In the genomic region with DNA sequence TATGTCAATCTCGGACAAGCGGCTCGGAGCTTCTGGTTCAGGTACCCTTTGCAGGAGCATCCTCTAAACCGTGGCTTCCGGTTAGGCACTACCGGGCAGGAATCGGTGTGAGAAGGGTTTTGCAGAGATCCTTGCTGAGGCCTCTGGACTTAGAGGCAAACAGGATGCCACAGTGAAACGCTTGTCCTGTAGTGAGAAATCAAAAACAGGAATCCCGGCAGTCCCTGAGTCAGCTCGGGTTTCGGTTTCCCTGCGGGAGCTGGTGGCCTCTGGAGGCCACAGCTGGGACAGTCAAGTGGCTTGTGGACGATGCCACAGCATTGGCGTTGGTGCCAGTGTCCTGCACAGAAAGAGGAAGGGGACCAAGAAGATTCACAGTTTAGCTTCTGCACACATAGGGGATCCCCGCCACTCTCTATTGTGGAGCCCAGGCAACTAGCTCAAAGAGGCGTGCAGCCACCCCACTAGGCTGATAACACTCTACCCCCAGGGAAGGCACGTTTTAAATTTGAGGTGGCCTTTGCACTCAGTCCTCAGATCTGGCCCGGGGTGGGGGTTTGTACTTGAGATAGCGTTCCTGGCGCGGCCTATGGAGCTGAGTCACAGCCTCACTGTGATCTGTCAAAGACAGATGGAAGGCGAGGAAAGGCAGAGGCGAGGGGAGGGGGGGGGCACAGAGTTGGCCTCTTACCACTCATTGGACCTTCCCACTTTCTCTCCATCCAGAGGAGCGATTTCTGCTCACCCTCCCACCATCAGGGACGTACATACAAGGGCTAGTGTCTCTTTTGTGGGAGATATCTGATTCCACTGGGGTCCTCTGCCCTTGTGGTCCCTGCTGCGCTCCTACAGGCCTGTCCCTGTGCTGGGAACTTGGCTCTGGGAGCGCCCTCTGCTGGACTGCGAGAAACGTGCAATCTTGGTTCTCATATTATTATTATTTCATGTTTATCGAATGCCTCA, we compare ENCODE assay signal across 8 mouse cellular contexts. TPM values are rescaled to one million over a fixed set of nuclear protein-coding genes. Genes with fewer than 3 reads are reported as not detected.
A peak's percentile ranks its signal among the peaks of the same experiment; 100 is the strongest.
DNase-seq lines count a peak whose midpoint lies in the region; ATAC-seq and TF ChIP-seq lines count a peak whose summit lies in the region.

No protein-coding gene starts in this region.

- H3K4me1 ChIP-seq in embryonic facial prominence, embryonic 13.5 days = peaks cover 51% of the 10 kb centered on the region
- H3K4me1 ChIP-seq in heart, embryonic 11.5 days (ENCODE audit: control insufficient read depth, insufficient read depth, low read length) = peaks cover 48% of the 10 kb centered on the region
- peaks cover 39% of the 10 kb centered on the region for H3K4me1 ChIP-seq in kidney, embryonic 14.5 days (ENCODE audit: control insufficient read depth, insufficient read depth, low read length)
- peaks cover 58% of the 10 kb centered on the region for H3K4me1 ChIP-seq in liver, embryonic 15.5 days (replicated peaks)
- H3K4me1 ChIP-seq in neural tube, embryonic 11.5 days (ENCODE audit: control insufficient read depth, insufficient read depth, low read length) = peaks cover 12% of the 10 kb centered on the region
- peaks cover 62% of the 10 kb centered on the region for H3K4me1 ChIP-seq in thymus, adult 2 months (replicated peaks; ENCODE audit: control insufficient read depth, insufficient read depth, low read length)

- H3K36me3 ChIP-seq in embryonic facial prominence, embryonic 13.5 days = no peaks in the 10 kb centered on the region
- H3K36me3 ChIP-seq in heart, embryonic 11.5 days (ENCODE audit: control insufficient read depth, insufficient read depth, low read length) = no peaks in the 10 kb centered on the region
- H3K36me3 ChIP-seq in kidney, embryonic 14.5 days (ENCODE audit: control insufficient read depth, insufficient read depth, low read length) = no peaks in the 10 kb centered on the region
- no peaks in the 10 kb centered on the region for H3K36me3 ChIP-seq in liver, embryonic 15.5 days (replicated peaks)
- no peaks in the 10 kb centered on the region for H3K36me3 ChIP-seq in neural tube, embryonic 11.5 days (ENCODE audit: control insufficient read depth, insufficient read depth, low read length)
- no peaks in the 10 kb centered on the region for H3K36me3 ChIP-seq in thymus, adult 2 months (ENCODE audit: control insufficient read depth, insufficient read depth, low read length)

- H3K27ac ChIP-seq in embryonic facial prominence, embryonic 13.5 days = peak overlapping the region; percentile 83
- peak overlapping the region; percentile 93 for H3K27ac ChIP-seq in heart, embryonic 11.5 days (ENCODE audit: low read depth, low read length)
- H3K27ac ChIP-seq in kidney, embryonic 14.5 days (ENCODE audit: low read depth, low read length) = peak overlapping the region; percentile 89
- H3K27ac ChIP-seq in liver, embryonic 15.5 days (replicated peaks) = peak overlapping the region; percentile 77
- H3K27ac ChIP-seq in neural tube, embryonic 11.5 days (ENCODE audit: low read depth, low read length) = no peak overlapping the region
- peak overlapping the region; percentile 79 for H3K27ac ChIP-seq in thymus, adult 2 months (ENCODE audit: control insufficient read depth, insufficient read depth, low read length)

- peaks cover 39% of the 10 kb centered on the region for H3K27me3 ChIP-seq in embryonic facial prominence, embryonic 13.5 days
- H3K27me3 ChIP-seq in heart, embryonic 11.5 days (ENCODE audit: control insufficient read depth, insufficient read depth, low read length) = peaks cover 32% of the 10 kb centered on the region
- peaks cover 33% of the 10 kb centered on the region for H3K27me3 ChIP-seq in kidney, embryonic 14.5 days (ENCODE audit: control insufficient read depth, insufficient read depth, low read length)
- H3K27me3 ChIP-seq in liver, embryonic 15.5 days = peaks cover 41% of the 10 kb centered on the region
- peaks cover 37% of the 10 kb centered on the region for H3K27me3 ChIP-seq in neural tube, embryonic 11.5 days (ENCODE audit: control insufficient read depth, insufficient read depth, low read length)
- H3K27me3 ChIP-seq in thymus, adult 2 months (ENCODE audit: control insufficient read depth, insufficient read depth, low read length) = peaks cover 4% of the 10 kb centered on the region; the same call in 1 of the 2 replicates

- peak overlapping the region; percentile 47; the same call in 1 of the 2 replicates for H3K9ac ChIP-seq in embryonic facial prominence, embryonic 13.5 days
- peak overlapping the region; percentile 70 for H3K9ac ChIP-seq in heart, embryonic 11.5 days (ENCODE audit: low read depth, low read length)
- H3K9ac ChIP-seq in kidney, embryonic 14.5 days (ENCODE audit: low read depth, low read length) = peak overlapping the region; percentile 40; the same call in 1 of the 2 replicates
- peak overlapping the region; percentile 39 for H3K9ac ChIP-seq in liver, embryonic 15.5 days
- peak overlapping the region; percentile 26; the same call in 1 of the 2 replicates for H3K9ac ChIP-seq in neural tube, embryonic 11.5 days (ENCODE audit: low read length)

- WGBS in embryonic facial prominence, embryonic 13.5 days = 4% methylated on average over 30 of the region's 30 CpGs
- 4% methylated on average over 30 of the region's 30 CpGs for WGBS in heart, embryonic 11.5 days (ENCODE audit: insufficient replicate concordance)
- 6% methylated on average over 30 of the region's 30 CpGs for WGBS in kidney, embryonic 14.5 days
- WGBS in liver, embryonic 15.5 days (ENCODE audit: insufficient replicate concordance) = 2% methylated on average over 30 of the region's 30 CpGs
- 8% methylated on average over 30 of the region's 30 CpGs for WGBS in neural tube, embryonic 11.5 days
- 6% methylated on average over 30 of the region's 30 CpGs for WGBS in thymus, adult 2 months

- TF ChIP-seq CTCF in thymus, adult 2 months (IDR thresholded peaks at IDR 0.05; ENCODE audit: borderline replicate concordance, control insufficient read depth, extremely low read depth, insufficient read depth, low read length, poor library complexity) = peak; percentile 91

- peak; percentile 24 for ATAC-seq in CD4-positive, CD25-positive, alpha-beta regulatory T cell, adult 4 months
- ATAC-seq in embryonic facial prominence, embryonic 13.5 days (ENCODE audit: insufficient number of reproducible peaks, insufficient read depth, low FRiP score, low TSS enrichment, low read depth) = peak; percentile 43; the same call in 1 of the 2 replicates
- peak; percentile 80 for ATAC-seq in heart, embryonic 11.5 days (replicated peaks; ENCODE audit: insufficient number of reproducible peaks, low FRiP score, low TSS enrichment)
- ATAC-seq in kidney, embryonic 14.5 days (ENCODE audit: low FRiP score, low TSS enrichment) = peak; percentile 68
- peak; percentile 77 for ATAC-seq in liver, embryonic 15.5 days (ENCODE audit: insufficient read depth)
- ATAC-seq in neural tube, embryonic 11.5 days (ENCODE audit: insufficient read depth, low FRiP score, low TSS enrichment) = 0 out of 2 replicates have a peak, but pooled peaks have one; percentile 52

- no peak for TF ChIP-seq POLR2A in thymus, adult 2 months (IDR thresholded peaks at IDR 0.05; ENCODE audit: control insufficient read depth, extremely low read depth, insufficient read depth, low read length, poor library complexity)

- no peaks in the 10 kb centered on the region for H3K9me3 ChIP-seq in embryonic facial prominence, embryonic 13.5 days
- H3K9me3 ChIP-seq in heart, embryonic 11.5 days (replicated peaks; ENCODE audit: control insufficient read depth, low read length) = no peaks in the 10 kb centered on the region
- H3K9me3 ChIP-seq in kidney, embryonic 14.5 days (ENCODE audit: control insufficient read depth, low read length) = no peaks in the 10 kb centered on the region
- H3K9me3 ChIP-seq in liver, embryonic 15.5 days (replicated peaks) = no peaks in the 10 kb centered on the region
- no peaks in the 10 kb centered on the region for H3K9me3 ChIP-seq in neural tube, embryonic 11.5 days (ENCODE audit: control insufficient read depth, low read length)

- DNase-seq in adrenal gland, adult 8-10 months = peak; percentile 62
- DNase-seq in neural tube, embryonic 11.5 days (ENCODE audit: low spot score) = peak; percentile 80
- DNase-seq in thymus, adult 2 months = peak; percentile 80

- peak overlapping the region; percentile 12; the same call in 1 of the 2 replicates for H3K4me3 ChIP-seq in embryonic facial prominence, embryonic 13.5 days
- peak overlapping the region; percentile 34 for H3K4me3 ChIP-seq in heart, embryonic 11.5 days (ENCODE audit: low read depth, low read length)
- peak overlapping the region; percentile 29 for H3K4me3 ChIP-seq in kidney, embryonic 14.5 days (ENCODE audit: low read length)
- H3K4me3 ChIP-seq in liver, embryonic 15.5 days (replicated peaks) = peak overlapping the region; percentile 51
- H3K4me3 ChIP-seq in neural tube, embryonic 11.5 days (ENCODE audit: low read depth, low read length) = no peak overlapping the region; the same call in 1 of the 2 replicates
- H3K4me3 ChIP-seq in thymus, adult 2 months (ENCODE audit: control insufficient read depth, insufficient read depth, low read length) = peak overlapping the region; percentile 48

- peak overlapping the region; percentile 46 for H3K4me2 ChIP-seq in embryonic facial prominence, embryonic 13.5 days
- peak overlapping the region; percentile 97 for H3K4me2 ChIP-seq in heart, embryonic 11.5 days
- H3K4me2 ChIP-seq in kidney, embryonic 14.5 days (replicated peaks; ENCODE audit: low read depth, low read length) = peak overlapping the region; percentile 48
- H3K4me2 ChIP-seq in liver, embryonic 15.5 days = peak overlapping the region; percentile 73
- peak overlapping the region; percentile 35 for H3K4me2 ChIP-seq in neural tube, embryonic 11.5 days (ENCODE audit: low read depth)

RNA-seq across cellular contexts. Expression of gene Pde4a, which starts 2.9 kb away (rescaled TPM):
- 1 to 10 TPM in 1 of 2 experiments, under 1 TPM in 1; 0.67 to 1.3 TPM for polyA plus RNA-seq in CD4-positive, CD25-positive, alpha-beta regulatory T cell, adult 4 months (2017; shearing (Covaris generic))
- total RNA-seq in adrenal gland, adult 8-10 months (2022) = 10 to 100 TPM in 2 of 4 experiments, 1 to 10 TPM in 2; 5.7 to 13.4 (median 9.8) TPM
- 4.9 and 6.1 TPM in 2 replicates for polyA plus RNA-seq in embryonic facial prominence, embryonic 13.5 days (2015; fragmentation: Nextera tagmentation; extraction: Ambion mirVana)
- 7.6 and 8.3 TPM in 2 replicates for polyA plus RNA-seq in heart, embryonic 11.5 days (2014; fragmentation: Nextera tagmentation; extraction: Ambion mirVana)
- 13.7 and 14.0 TPM in 2 replicates for polyA plus RNA-seq in kidney, embryonic 14.5 days (2014; fragmentation: Nextera tagmentation; extraction: Ambion mirVana)
- polyA plus RNA-seq in liver, embryonic 15.5 days (2015; fragmentation: Nextera tagmentation; extraction: Ambion mirVana) = 1.7 and 1.8 TPM in 2 replicates
- polyA plus RNA-seq in neural tube, embryonic 11.5 days (2014; fragmentation: Nextera tagmentation; extraction: Ambion mirVana) = 5.4 and 7.5 TPM in 2 replicates
- 6.1 and 6.8 TPM in 2 replicates for polyA plus RNA-seq in thymus, adult 2 months (2012; rRNA removed)

RNA-seq across cellular contexts. Expression of gene Cdc37, which starts 18.7 kb away (rescaled TPM):
- 100 to 1,000 TPM; 100 to 115 TPM for polyA plus RNA-seq in CD4-positive, CD25-positive, alpha-beta regulatory T cell, adult 4 months (2017; shearing (Covaris generic))
- 100 to 1,000 TPM; 162 to 190 (median 174) TPM for total RNA-seq in adrenal gland, adult 8-10 months (2022)
- polyA plus RNA-seq in embryonic facial prominence, embryonic 13.5 days (2015; fragmentation: Nextera tagmentation; extraction: Ambion mirVana) = 328 and 359 TPM in 2 replicates
- polyA plus RNA-seq in heart, embryonic 11.5 days (2014; fragmentation: Nextera tagmentation; extraction: Ambion mirVana) = 254 and 266 TPM in 2 replicates
- polyA plus RNA-seq in kidney, embryonic 14.5 days (2014; fragmentation: Nextera tagmentation; extraction: Ambion mirVana) = 366 and 377 TPM in 2 replicates
- polyA plus RNA-seq in liver, embryonic 15.5 days (2015; fragmentation: Nextera tagmentation; extraction: Ambion mirVana) = 115 and 122 TPM in 2 replicates
- polyA plus RNA-seq in neural tube, embryonic 11.5 days (2014; fragmentation: Nextera tagmentation; extraction: Ambion mirVana) = 319 and 341 TPM in 2 replicates
- polyA plus RNA-seq in thymus, adult 2 months (2012; rRNA removed) = 91.1 and 92.5 TPM in 2 replicates

RNA-seq across cellular contexts. Expression of gene Tyk2, which starts 37.4 kb away (rescaled TPM):
- polyA plus RNA-seq in CD4-positive, CD25-positive, alpha-beta regulatory T cell, adult 4 months (2017; shearing (Covaris generic)) = 10 to 100 TPM; 35.2 to 77.5 TPM
- 10 to 100 TPM; 15.3 to 30.3 (median 23.0) TPM for total RNA-seq in adrenal gland, adult 8-10 months (2022)
- polyA plus RNA-seq in embryonic facial prominence, embryonic 13.5 days (2015; fragmentation: Nextera tagmentation; extraction: Ambion mirVana) = 14.1 and 14.4 TPM in 2 replicates
- polyA plus RNA-seq in heart, embryonic 11.5 days (2014; fragmentation: Nextera tagmentation; extraction: Ambion mirVana) = 9.4 and 10.9 TPM in 2 replicates
- polyA plus RNA-seq in kidney, embryonic 14.5 days (2014; fragmentation: Nextera tagmentation; extraction: Ambion mirVana) = 5.6 and 8.7 TPM in 2 replicates
- 7.4 and 8.8 TPM in 2 replicates for polyA plus RNA-seq in liver, embryonic 15.5 days (2015; fragmentation: Nextera tagmentation; extraction: Ambion mirVana)
- 8.6 and 9.2 TPM in 2 replicates for polyA plus RNA-seq in neural tube, embryonic 11.5 days (2014; fragmentation: Nextera tagmentation; extraction: Ambion mirVana)
- polyA plus RNA-seq in thymus, adult 2 months (2012; rRNA removed) = 50.7 and 51.1 TPM in 2 replicates

Comparison
In these comparisons a context has a peak if more than half of its experiments do, and no peak if none do; other contexts are left out.
1. ATAC-seq: peak in every context shown above with its lines; median percentile 80 in heart, embryonic 11.5 days; 77 in liver, embryonic 15.5 days; 68 in kidney, embryonic 14.5 days; 52 in neural tube, embryonic 11.5 days; 43 in embryonic facial prominence, embryonic 13.5 days; 24 in CD4-positive, CD25-positive, alpha-beta regulatory T cell, adult 4 months.
2. H3K4me2 ChIP-seq: peak in every context shown above with its lines; median percentile 97 in heart, embryonic 11.5 days; 73 in liver, embryonic 15.5 days; 48 in kidney, embryonic 14.5 days; 46 in embryonic facial prominence, embryonic 13.5 days; 35 in neural tube, embryonic 11.5 days.